Mouse (Mus musculus) naive thymus-derived CD4-positive, alpha-beta T cell, adult 2 months (primary cell): ENCODE results near the gene Gm44973.

Source experiments
- DNase-seq: peaks from one replicate; pipeline ENCODE4 v3.0.0-alpha.2; 2011; ENCODE audit warnings: low read depth

Gm44973 gene

GRCm38 (mm10) chr7:5081939-5082338 lies 66.6 kb downstream of the Gm44973 start:
- no peak for DNase-seq
